Mouse (Mus musculus) neural tube, embryonic 13.5 days (tissue): ENCODE data around the gene Fyb. TPM values are rescaled to one million over a fixed set of nuclear protein-coding genes. Genes with fewer than 3 reads are reported as not detected.
"Not testable (repeated sequence)": the region's sequence is repeated elsewhere in the genome, so short reads cannot be mapped to it uniquely, and the experiment has no call there.

ENCODE experiments used
- ATAC-seq: fragments of 200-750 bp; cut with Nextera tagmentation; 2 replicates; pipeline ENCODE4 v1.8.0; 2017; ENCODE audit warnings: low read depth, mild to moderate bottlenecking, moderate TSS enrichment, moderate library complexity
- H3K27ac ChIP-seq: fragments of 300-500 bp; sonication (generic); replicated peaks from 2 replicates; pipeline ENCODE4 v1.5.1; 2015; ENCODE audit warnings: moderate library complexity, mild to moderate bottlenecking, inconsistent platforms
- H3K27me3 ChIP-seq: fragments of 300-500 bp; sonication (generic); 2 replicates; pipeline ENCODE4 v1.6.1; 2015; ENCODE audit warnings: mild to moderate bottlenecking, inconsistent platforms
- H3K36me3 ChIP-seq: fragments of 300-500 bp; sonication (generic); 2 replicates; pipeline ENCODE4 v1.6.1; 2015; ENCODE audit warnings: mild to moderate bottlenecking, inconsistent platforms
- H3K4me1 ChIP-seq: fragments of 300-500 bp; sonication (generic); replicated peaks from 2 replicates; pipeline ENCODE4 v1.6.1; 2015; ENCODE audit warnings: inconsistent platforms
- H3K4me2 ChIP-seq: fragments of 300-500 bp; sonication (generic); 2 replicates; pipeline ENCODE4 v1.6.1; 2015; ENCODE audit warnings: inconsistent platforms, mild to moderate bottlenecking, moderate library complexity
- H3K4me3 ChIP-seq: fragments of 300-500 bp; sonication (generic); 2 replicates; pipeline ENCODE4 v1.5.1; 2015; ENCODE audit warnings: mild to moderate bottlenecking, inconsistent platforms
- H3K9ac ChIP-seq: fragments of 300-500 bp; sonication (generic); 2 replicates; pipeline ENCODE4 v1.6.1; 2015; ENCODE audit warnings: moderate library complexity, mild to moderate bottlenecking, inconsistent platforms
- H3K9me3 ChIP-seq: fragments of 300-500 bp; sonication (generic); 2 replicates; pipeline ENCODE4 v1.6.1; 2016; ENCODE audit warnings: inconsistent platforms
- WGBS: fragments of 180-500 bp; shearing (Covaris S2); methylation state at CpG from one replicate; pipeline ENCODE4 v1.1.7; 2015; 5-methylcytosine and 5-hydroxymethylcytosine counted together
- polyA plus RNA-seq: library from polyadenylated mRNA; unstranded; fragments of >200 nt; fragmentation: Nextera tagmentation; extraction: Ambion mirVana; gene quantifications from 2 replicates; pipeline ENCODE4 v1.2.1, GENCODE M21; 2015

Gene Fyb
- polyA plus RNA-seq, 1 experiment from 2014 or later = 4.5 TPM

- not testable (repeated sequence) for H3K4me3 ChIP-seq, H3K4me1 ChIP-seq, ATAC-seq, H3K4me2 ChIP-seq, H3K27ac ChIP-seq, H3K9me3 ChIP-seq, H3K36me3 ChIP-seq, H3K9ac ChIP-seq, H3K27me3 ChIP-seq
- 94% methylated on average over 7 of the region's 7 CpGs for WGBS
Observed at GRCm38 (mm10) chr15:6586351-6586750, 63.7 kb downstream of the Fyb start.

DNA sequence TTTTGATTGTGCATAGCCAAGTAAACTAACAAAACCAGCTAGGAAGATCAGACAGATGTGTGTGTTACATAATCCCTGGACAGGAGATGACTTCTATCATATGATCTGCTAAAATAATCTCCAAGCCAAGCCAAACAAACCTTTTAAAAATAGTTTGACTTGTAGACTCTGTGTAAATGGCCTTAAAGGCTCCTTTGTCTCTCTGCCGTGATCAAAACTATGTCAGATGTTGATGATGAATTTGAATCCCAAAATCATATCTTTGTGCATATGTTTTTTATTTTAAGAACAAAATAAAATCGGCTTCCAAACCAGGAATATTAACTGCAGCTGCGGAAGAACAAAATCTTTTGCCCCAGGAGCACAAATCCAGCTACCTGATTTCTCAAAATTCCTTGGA lies 64.9 kb downstream of the Fyb start:
- H3K4me3 ChIP-seq = no peak overlapping the region
- 83% methylated on average over 3 of the region's 3 CpGs for WGBS
- H3K36me3 ChIP-seq = no peaks in the 10 kb centered on the region

DNA sequence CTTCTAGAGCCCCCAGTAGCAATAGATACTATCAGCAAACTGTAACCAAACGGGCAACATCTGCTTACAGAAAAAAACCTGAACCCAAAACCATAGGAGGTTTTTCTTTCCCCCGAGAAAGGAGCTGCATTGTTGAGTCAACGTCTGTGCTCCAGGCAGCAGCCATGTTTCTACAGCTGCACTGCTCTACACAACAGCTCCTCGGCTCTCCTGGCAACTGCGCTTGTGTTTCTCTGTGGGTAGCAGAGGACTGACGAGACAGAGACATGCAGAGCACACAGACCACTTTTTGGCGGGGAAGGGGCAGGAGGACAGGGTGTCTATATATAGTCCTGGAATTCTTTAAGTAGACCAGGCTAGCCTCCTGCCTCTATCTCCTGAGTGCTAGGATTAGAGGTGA lies 65.5 kb downstream of the Fyb start:
- Histone ChIP-seq H3K9me3 (no peaks in the 10 kb centered on the region), H3K4me3 (no peak overlapping the region), H3K9ac (no peak overlapping the region), H3K27ac (no peak overlapping the region), H3K27me3 (no peaks in the 10 kb centered on the region), H3K36me3 (no peaks in the 10 kb centered on the region), H3K4me1 (no peaks in the 10 kb centered on the region), H3K4me2 (no peak overlapping the region)
- no peak for ATAC-seq
- 77% methylated on average over 7 of the region's 7 CpGs for WGBS

More for the DNA sequence above, 64.9 kb downstream of the Fyb start:
- Histone ChIP-seq H3K4me2 (no peak overlapping the region), H3K9ac (no peak overlapping the region), H3K27me3 (no peaks in the 10 kb centered on the region), H3K4me1 (no peaks in the 10 kb centered on the region), H3K27ac (no peak overlapping the region), H3K9me3 (no peaks in the 10 kb centered on the region)
- no peak for ATAC-seq

GRCm38 (mm10) chr15:6590846-6591451 lies 68.3 kb downstream of the Fyb start:
- no peak overlapping the region for H3K4me3 ChIP-seq
- ATAC-seq = no peak
- H3K4me1 ChIP-seq = no peaks in the 10 kb centered on the region
- no peak overlapping the region for H3K9ac ChIP-seq
- H3K9me3 ChIP-seq = no peaks in the 10 kb centered on the region
- no peak overlapping the region for H3K27ac ChIP-seq
- 89% methylated on average over 4 of the region's 4 CpGs for WGBS
- no peak overlapping the region for H3K4me2 ChIP-seq
- no peaks in the 10 kb centered on the region for H3K27me3 ChIP-seq
- H3K36me3 ChIP-seq = no peaks in the 10 kb centered on the region

GRCm38 (mm10) chr15:6591527-6591926 lies 68.9 kb downstream of the Fyb start:
- H3K36me3 ChIP-seq = no peaks in the 10 kb centered on the region
- H3K4me3 ChIP-seq = no peak overlapping the region
- no peaks in the 10 kb centered on the region for H3K4me1 ChIP-seq
- ATAC-seq = no peak
- WGBS = 68% methylated on average over 1 of the region's 1 CpGs
- H3K9ac ChIP-seq = no peak overlapping the region
- no peaks in the 10 kb centered on the region for H3K9me3 ChIP-seq
- no peak overlapping the region for H3K4me2 ChIP-seq
- H3K27ac ChIP-seq = no peak overlapping the region
- no peaks in the 10 kb centered on the region for H3K27me3 ChIP-seq

DNA sequence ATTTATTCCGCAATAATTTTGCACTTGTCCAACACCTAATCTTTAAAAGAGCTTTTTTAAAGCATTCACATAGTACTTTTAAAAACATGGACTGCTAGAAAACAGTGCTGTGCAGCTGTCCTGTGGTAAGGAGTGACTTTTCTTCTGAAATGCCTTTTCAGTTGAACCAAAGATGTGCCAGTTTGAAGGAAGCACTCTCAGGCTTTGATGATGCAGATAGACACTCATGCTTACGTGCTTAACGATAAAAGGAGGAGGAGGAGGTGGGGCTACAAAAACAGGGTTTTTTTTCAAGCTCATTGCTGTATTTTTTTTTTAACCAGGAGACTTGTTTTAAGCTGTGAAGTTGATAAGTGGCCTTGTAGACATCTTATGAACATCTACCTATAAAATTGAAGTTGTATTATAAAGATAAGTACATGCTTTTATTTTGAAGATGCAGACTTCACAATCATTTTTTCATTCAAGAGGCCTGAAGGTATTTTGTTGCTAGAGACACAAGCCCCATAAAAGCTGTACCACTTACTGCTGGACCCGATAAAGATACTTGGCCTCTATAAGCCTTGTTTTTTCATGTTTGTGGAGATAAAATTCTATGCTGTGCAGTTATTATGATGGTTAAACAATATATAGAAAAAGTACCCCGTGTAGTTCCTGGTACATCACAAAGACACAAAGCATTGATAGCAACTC lies 70.1 kb downstream of the Fyb start:
- no peak for ATAC-seq
- no peak overlapping the region for H3K4me2 ChIP-seq
- H3K9me3 ChIP-seq = no peaks in the 10 kb centered on the region
- WGBS = 87% methylated on average over 5 of the region's 5 CpGs
- no peak overlapping the region for H3K4me3 ChIP-seq
- no peaks in the 10 kb centered on the region for H3K27me3 ChIP-seq
- no peak overlapping the region for H3K9ac ChIP-seq
- no peak overlapping the region for H3K27ac ChIP-seq
- H3K4me1 ChIP-seq = no peaks in the 10 kb centered on the region
- H3K36me3 ChIP-seq = no peaks in the 10 kb centered on the region

GRCm38 (mm10) chr15:6593254-6593623 lies 70.6 kb downstream of the Fyb start:
- H3K27me3 ChIP-seq = no peaks in the 10 kb centered on the region
- no peaks in the 10 kb centered on the region for H3K9me3 ChIP-seq
- no peak for ATAC-seq
- no peaks in the 10 kb centered on the region for H3K36me3 ChIP-seq
- no peak overlapping the region for H3K27ac ChIP-seq
- no peaks in the 10 kb centered on the region for H3K4me1 ChIP-seq
- no peak overlapping the region for H3K4me2 ChIP-seq
- 81% methylated on average over 1 of the region's 1 CpGs for WGBS
- no peak overlapping the region for H3K9ac ChIP-seq
- no peak overlapping the region for H3K4me3 ChIP-seq

- Histone ChIP-seq H3K27ac (no peak overlapping the region), H3K4me2 (no peak overlapping the region), H3K9ac (no peak overlapping the region), H3K4me1 (no peaks in the 10 kb centered on the region), H3K4me3 (no peak overlapping the region), H3K36me3 (no peaks in the 10 kb centered on the region), H3K9me3 (no peaks in the 10 kb centered on the region), H3K27me3 (no peaks in the 10 kb centered on the region)
- 81% methylated on average over 3 of the region's 3 CpGs for WGBS
- no peak for ATAC-seq
Observed at GRCm38 (mm10) chr15:6598626-6599025, 76.0 kb downstream of the Fyb start.

- Histone ChIP-seq H3K36me3 (no peaks in the 10 kb centered on the region), H3K4me1 (no peaks in the 10 kb centered on the region), H3K27me3 (no peaks in the 10 kb centered on the region), H3K9ac (no peak overlapping the region), H3K4me3 (no peak overlapping the region), H3K27ac (no peak overlapping the region), H3K9me3 (no peaks in the 10 kb centered on the region), H3K4me2 (no peak overlapping the region)
- no peak for ATAC-seq
- WGBS = 72% methylated on average over 1 of the region's 1 CpGs
Observed at GRCm38 (mm10) chr15:6600314-6600713, 77.7 kb downstream of the Fyb start.

- 82% methylated on average over 6 of the region's 6 CpGs for WGBS
- no peak overlapping the region for H3K27ac ChIP-seq
Observed at GRCm38 (mm10) chr15:6601330-6601729, 78.7 kb downstream of the Fyb start.

GRCm38 (mm10) chr15:6602003-6602402 lies 79.3 kb downstream of the Fyb start:
- no peaks in the 10 kb centered on the region for H3K27me3 ChIP-seq
- ATAC-seq = no peak
- no peaks in the 10 kb centered on the region for H3K4me1 ChIP-seq
- no peak overlapping the region for H3K27ac ChIP-seq
- no peaks in the 10 kb centered on the region for H3K36me3 ChIP-seq
- H3K4me2 ChIP-seq = no peak overlapping the region
- no peak overlapping the region for H3K4me3 ChIP-seq
- H3K9me3 ChIP-seq = no peaks in the 10 kb centered on the region
- H3K9ac ChIP-seq = no peak overlapping the region
- WGBS = 92% methylated on average over 4 of the region's 4 CpGs

More at GRCm38 (mm10) chr15:6601330-6601729, 78.7 kb downstream of the Fyb start:
- H3K36me3 ChIP-seq = no peaks in the 10 kb centered on the region
- H3K4me1 ChIP-seq = no peaks in the 10 kb centered on the region
- H3K4me3 ChIP-seq = no peak overlapping the region
- no peak overlapping the region for H3K9ac ChIP-seq
- ATAC-seq = no peak
- no peaks in the 10 kb centered on the region for H3K9me3 ChIP-seq
- no peaks in the 10 kb centered on the region for H3K27me3 ChIP-seq
- H3K4me2 ChIP-seq = no peak overlapping the region

- Histone ChIP-seq H3K4me2 (no peak overlapping the region), H3K27ac (no peak overlapping the region), H3K9ac (no peak overlapping the region), H3K9me3 (no peaks in the 10 kb centered on the region), H3K4me1 (no peaks in the 10 kb centered on the region), H3K36me3 (no peaks in the 10 kb centered on the region), H3K27me3 (no peaks in the 10 kb centered on the region), H3K4me3 (no peak overlapping the region)
- WGBS = 80% methylated on average over 5 of the region's 5 CpGs
- no peak for ATAC-seq
Observed at GRCm38 (mm10) chr15:6610703-6611102, 88.0 kb downstream of the Fyb start.

DNA sequence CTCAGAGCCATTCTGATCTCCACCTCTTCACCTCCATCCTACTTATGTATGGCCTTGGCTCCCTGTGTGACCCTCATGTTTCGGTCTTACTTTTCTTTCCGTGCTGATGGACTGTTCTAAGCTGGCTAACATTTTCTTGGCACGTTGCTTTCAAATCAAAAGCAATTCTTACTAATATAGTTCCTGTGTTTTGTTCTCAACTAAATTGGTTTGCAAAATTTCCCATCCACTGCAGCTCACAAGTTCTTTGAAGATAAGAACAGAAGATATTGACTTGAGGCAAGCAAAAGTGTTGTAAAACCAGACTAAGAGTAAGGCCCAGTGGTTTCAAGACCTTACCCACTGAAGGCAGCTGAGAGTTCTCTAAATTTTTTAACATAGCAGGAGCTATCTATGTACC lies 90.2 kb downstream of the Fyb start:
- no peak overlapping the region for H3K27ac ChIP-seq
- 87% methylated on average over 3 of the region's 3 CpGs for WGBS
- no peak overlapping the region for H3K4me3 ChIP-seq
- no peak overlapping the region for H3K9ac ChIP-seq
- no peaks in the 10 kb centered on the region for H3K4me1 ChIP-seq
- no peaks in the 10 kb centered on the region for H3K36me3 ChIP-seq
- no peak overlapping the region for H3K4me2 ChIP-seq
- H3K27me3 ChIP-seq = no peaks in the 10 kb centered on the region
- no peaks in the 10 kb centered on the region for H3K9me3 ChIP-seq
- no peak for ATAC-seq
